Mouse (Mus musculus): ENCODE data around the gene Slc10a6.

- TF ChIP-seq CTCF (IDR thresholded peaks at IDR 0.05) = no peak
- no peak for TF ChIP-seq EP300 (IDR thresholded peaks at IDR 0.05)
Observed at GRCm38 (mm10) chr5:103674482-103674881, 45.3 kb upstream of the Slc10a6 start.
